Mouse (Mus musculus) heart, adult 2 months (tissue): Measurements from ENCODE around the gene Plppr5.

Experiments used
- CTCF ChIP-seq: fragments of 200-600 bp; IDR thresholded peaks from 2 replicates; pipeline ENCODE4 v1.8.1; 2022; ENCODE audit warnings: antibody characterized with exemption, mild to moderate bottlenecking, moderate library complexity
- EP300 ChIP-seq: fragments of 200-500 bp; IDR thresholded peaks from 2 replicates; pipeline ENCODE4 v1.6.1; 2011; ENCODE audit warnings: low read depth, low read length, control low read depth; ENCODE audit not compliant: insufficient read depth
- POLR2A ChIP-seq: fragments of 200-500 bp; IDR thresholded peaks from 2 replicates; pipeline ENCODE4 v1.6.1; 2011; ENCODE audit warnings: mild to moderate bottlenecking, low read depth, low read length, control low read depth; ENCODE audit not compliant: insufficient read depth

- TF ChIP-seq CTCF, result no peak
- TF ChIP-seq POLR2A, result no peak
- TF ChIP-seq EP300, result no peak
Measured at GRCm38 (mm10) chr3:117731545-117731944, 156.9 kb downstream of the Plppr5 start.
